Mouse (Mus musculus) kidney, adult 2 months (tissue): Measurements from ENCODE around the gene Kcnc3. TPM values are rescaled to one million over a fixed set of nuclear protein-coding genes. Genes with fewer than 3 reads are reported as not detected.

Experiments
- DNase-seq: peaks from one replicate; pipeline ENCODE4 v3.0.0; 2021
- H3K27ac ChIP-seq: fragments of 200-500 bp; 2 replicates; pipeline ENCODE4 v1.5.1; 2012; ENCODE audit warnings: low read depth, low read length, control low read depth, inconsistent platforms; ENCODE audit not compliant: insufficient read depth
- H3K27me3 ChIP-seq: fragments of 200-500 bp; replicated peaks from 2 replicates; pipeline ENCODE4 v1.6.1; 2012; ENCODE audit warnings: mild to moderate bottlenecking, moderate library complexity, low read length, inconsistent platforms; ENCODE audit not compliant: control insufficient read depth, insufficient read depth
- H3K36me3 ChIP-seq: fragments of 200-500 bp; 2 replicates; pipeline ENCODE4 v1.6.1; 2012; ENCODE audit warnings: mild to moderate bottlenecking, moderate library complexity, low read length, inconsistent platforms; ENCODE audit not compliant: control insufficient read depth, insufficient read depth
- H3K4me1 ChIP-seq: fragments of 200-500 bp; 2 replicates; pipeline ENCODE4 v1.6.1; 2011; ENCODE audit warnings: low read length; ENCODE audit not compliant: control insufficient read depth, insufficient read depth
- H3K4me3 ChIP-seq: fragments of 200-500 bp; 2 replicates; pipeline ENCODE4 v1.5.1; 2011; ENCODE audit warnings: mild to moderate bottlenecking, low read depth, low read length, control low read depth; ENCODE audit not compliant: insufficient read depth
- CTCF ChIP-seq: fragments of 200-500 bp; conservative IDR thresholded peaks from 2 replicates; pipeline ENCODE4 v1.5.1; 2011; ENCODE audit warnings: low read depth, mild to moderate bottlenecking, control low read depth, low read length, moderate library complexity, mixed read lengths; ENCODE audit not compliant: insufficient read depth, insufficient read length
- POLR2A ChIP-seq: fragments of 200-500 bp; IDR thresholded peaks from one replicate; pipeline ENCODE4 v1.6.1; 2011; ENCODE audit warnings: low read depth, low read length, control low read depth
- WGBS: fragments of 180-500 bp; shearing (Covaris S2); methylation state at CpG from one replicate; pipeline ENCODE4 v1.1.7; 2018; 5-methylcytosine and 5-hydroxymethylcytosine counted together
- polyA plus RNA-seq: library from polyadenylated mRNA; depleted of rRNA; stranded (reverse); fragments of >200 nt; gene quantifications from 2 replicates; pipeline ENCODE4 v1.2.3, GENCODE M21; 2012

The Kcnc3 gene
- polyA plus RNA-seq, 1 experiment: 19.1 TPM

DNA sequence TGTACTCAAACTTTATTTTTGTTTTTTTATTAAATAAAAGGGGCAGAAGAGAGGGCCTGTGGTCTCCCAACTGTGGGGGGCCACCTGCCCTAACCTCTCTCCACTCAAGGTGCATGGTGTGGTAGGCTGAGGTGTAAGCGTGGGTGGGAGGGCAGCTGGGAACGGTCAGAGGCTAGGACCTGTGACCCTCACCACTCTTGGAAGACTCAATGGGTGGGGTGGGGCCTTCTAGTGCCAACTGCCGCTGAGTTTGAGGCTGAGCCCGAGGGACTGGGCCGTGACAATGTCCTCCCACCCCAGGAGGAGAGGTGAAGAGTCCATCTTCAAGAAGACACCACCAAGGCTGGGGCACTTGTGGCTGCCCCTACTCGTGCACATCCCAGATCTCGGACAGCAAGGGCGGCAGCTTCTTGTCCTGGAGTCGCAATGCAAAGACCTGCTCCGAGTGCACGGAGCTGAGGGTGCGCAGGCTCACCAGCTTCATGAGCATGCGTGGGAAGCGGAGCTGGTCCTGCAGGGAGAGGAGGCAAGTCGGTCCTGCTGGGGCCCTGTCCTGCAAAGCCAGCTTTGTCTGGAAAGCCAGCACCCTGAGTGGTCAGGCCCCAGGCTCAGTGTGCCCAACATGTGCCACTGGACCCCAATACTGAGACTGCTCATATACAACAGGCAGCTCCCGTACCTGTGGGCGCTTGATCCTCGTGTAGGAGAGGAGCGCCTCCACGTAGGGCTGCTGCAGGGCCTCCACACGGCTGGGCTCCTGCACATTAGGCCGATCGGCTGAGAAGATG, 40.6 kb upstream of the Kcnc3 start:
- WGBS: 92% methylated on average over 23 of the region's 23 CpGs
- no peak overlapping the region for H3K4me3 ChIP-seq
- H3K27me3 ChIP-seq: no peaks in the 10 kb centered on the region
- peaks cover 9% of the 10 kb centered on the region; the same call in 1 of the 2 replicates for H3K4me1 ChIP-seq
- no peak overlapping the region for H3K27ac ChIP-seq
- no peak for DNase-seq
- peaks cover 6% of the 10 kb centered on the region for H3K36me3 ChIP-seq
- TF ChIP-seq POLR2A (no peak), CTCF (no peak)

DNA sequence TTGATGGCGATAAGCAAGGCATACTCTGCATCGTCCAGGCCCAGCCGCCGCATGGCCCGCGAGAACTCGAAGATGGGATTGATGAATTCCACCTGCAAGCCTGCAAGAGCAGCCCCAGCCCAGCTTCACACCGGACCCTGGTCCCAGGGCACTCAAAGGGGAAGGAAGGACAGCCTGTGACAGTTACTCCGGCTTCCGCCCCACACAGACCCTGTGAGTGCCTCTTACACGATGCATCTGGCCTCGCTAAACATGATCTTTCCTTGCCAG, 40.1 kb upstream of the Kcnc3 start:
- H3K27ac ChIP-seq: no peak overlapping the region
- H3K4me1 ChIP-seq: peaks cover 9% of the 10 kb centered on the region; the same call in 1 of the 2 replicates
- H3K27me3 ChIP-seq: no peaks in the 10 kb centered on the region
- peaks cover 6% of the 10 kb centered on the region for H3K36me3 ChIP-seq
- DNase-seq: no peak
- H3K4me3 ChIP-seq: no peak overlapping the region
- 92% methylated on average over 12 of the region's 12 CpGs for WGBS
- TF ChIP-seq CTCF: no peak
- no peak for TF ChIP-seq POLR2A

DNA sequence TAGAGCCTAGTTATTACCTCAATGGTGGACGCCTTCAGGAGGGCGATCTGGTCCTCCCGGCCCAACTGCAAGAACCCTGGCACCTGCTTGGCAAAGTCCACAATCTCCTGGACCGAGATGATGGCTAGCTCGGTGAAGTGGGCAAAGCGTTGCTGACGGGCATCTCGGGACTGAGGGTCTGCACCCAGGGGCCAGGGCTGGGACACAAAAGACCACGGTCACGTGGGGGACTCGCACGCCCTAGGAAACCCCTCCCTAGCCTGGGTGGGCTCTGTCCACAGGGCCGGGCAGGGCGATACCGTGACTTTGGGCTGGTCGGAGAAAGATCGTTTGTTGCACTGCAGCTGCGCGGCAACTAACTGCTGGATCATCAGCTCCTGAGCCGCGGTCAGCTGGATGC, 39.2 kb upstream of the Kcnc3 start:
- H3K4me3 ChIP-seq: no peak overlapping the region
- H3K27me3 ChIP-seq: no peaks in the 10 kb centered on the region
- 92% methylated on average over 21 of the region's 21 CpGs for WGBS
- DNase-seq: no peak
- TF ChIP-seq CTCF: no peak
- TF ChIP-seq POLR2A: no peak
- H3K27ac ChIP-seq: no peak overlapping the region
- H3K36me3 ChIP-seq: peaks cover 6% of the 10 kb centered on the region
- peaks cover 9% of the 10 kb centered on the region; the same call in 1 of the 2 replicates for H3K4me1 ChIP-seq

DNA sequence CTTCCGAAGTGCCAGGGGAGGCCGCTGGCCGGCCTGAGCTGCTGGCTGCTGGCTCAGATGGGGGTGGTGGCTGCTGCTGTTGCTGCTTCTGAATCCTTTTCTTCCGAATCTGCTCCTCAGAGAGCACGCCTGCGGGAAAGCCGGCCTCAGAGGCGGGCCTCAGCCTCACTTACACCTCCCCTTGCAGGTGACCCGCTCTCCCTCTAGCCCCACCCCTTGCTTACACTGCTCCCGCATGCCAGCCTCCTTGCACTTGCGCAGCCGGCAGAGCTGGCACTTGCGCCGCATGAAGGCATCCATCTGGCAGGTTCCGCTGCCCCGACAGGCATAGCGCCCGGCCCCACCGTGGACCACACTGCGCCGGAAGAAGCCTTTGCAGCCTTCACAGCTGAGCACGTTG, 38.7 kb upstream of the Kcnc3 start:
- no peak for DNase-seq
- Histone ChIP-seq H3K27ac (no peak overlapping the region), H3K4me1 (peaks cover 9% of the 10 kb centered on the region; the same call in 1 of the 2 replicates), H3K36me3 (peaks cover 6% of the 10 kb centered on the region), H3K27me3 (no peaks in the 10 kb centered on the region), H3K4me3 (no peak overlapping the region)
- TF ChIP-seq POLR2A (no peak), CTCF (no peak)
- 88% methylated on average over 22 of the region's 22 CpGs for WGBS

DNA sequence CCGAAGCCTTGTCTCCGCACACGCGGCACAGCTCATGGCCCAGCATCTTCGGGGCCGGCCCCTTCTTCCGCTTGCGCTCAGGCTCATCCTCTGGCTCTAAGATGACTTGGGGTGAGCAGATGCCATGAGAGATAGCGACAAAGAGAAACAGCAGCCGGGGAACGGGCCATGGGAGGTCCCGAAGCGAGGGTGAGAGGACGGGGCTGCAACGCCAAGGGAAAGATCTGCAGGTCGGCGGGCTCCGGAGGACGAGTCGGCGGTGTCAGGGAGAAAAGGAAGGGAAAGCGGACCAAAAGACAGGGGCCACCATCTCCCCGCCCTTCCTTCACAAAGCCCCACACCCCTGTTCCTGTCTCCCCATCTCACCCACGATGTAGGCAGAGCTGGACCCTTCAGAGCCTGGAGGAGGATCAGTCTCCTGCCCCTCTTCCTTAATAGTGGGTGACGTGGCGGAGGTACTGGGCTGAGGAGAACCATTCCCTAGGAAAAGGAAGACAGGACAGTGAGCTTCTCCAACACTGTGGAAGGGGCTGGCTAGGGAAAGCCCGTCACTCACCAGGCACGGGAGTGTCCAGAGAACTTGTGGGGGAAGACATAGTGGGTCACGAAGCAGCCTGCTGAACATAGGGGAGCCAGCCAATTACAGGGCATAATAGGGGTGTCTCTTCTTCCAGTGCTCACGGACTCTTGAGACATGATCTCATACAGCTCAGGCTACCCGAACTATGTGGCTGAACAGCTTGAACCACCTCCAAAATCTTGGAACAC, 38.1 kb upstream of the Kcnc3 start:
- Histone ChIP-seq H3K4me1 (peaks cover 9% of the 10 kb centered on the region; the same call in 1 of the 2 replicates), H3K36me3 (peaks cover 6% of the 10 kb centered on the region), H3K27ac (no peak overlapping the region), H3K4me3 (no peak overlapping the region), H3K27me3 (no peaks in the 10 kb centered on the region)
- no peak for TF ChIP-seq CTCF
- DNase-seq: no peak
- 88% methylated on average over 28 of the region's 31 CpGs for WGBS

DNA sequence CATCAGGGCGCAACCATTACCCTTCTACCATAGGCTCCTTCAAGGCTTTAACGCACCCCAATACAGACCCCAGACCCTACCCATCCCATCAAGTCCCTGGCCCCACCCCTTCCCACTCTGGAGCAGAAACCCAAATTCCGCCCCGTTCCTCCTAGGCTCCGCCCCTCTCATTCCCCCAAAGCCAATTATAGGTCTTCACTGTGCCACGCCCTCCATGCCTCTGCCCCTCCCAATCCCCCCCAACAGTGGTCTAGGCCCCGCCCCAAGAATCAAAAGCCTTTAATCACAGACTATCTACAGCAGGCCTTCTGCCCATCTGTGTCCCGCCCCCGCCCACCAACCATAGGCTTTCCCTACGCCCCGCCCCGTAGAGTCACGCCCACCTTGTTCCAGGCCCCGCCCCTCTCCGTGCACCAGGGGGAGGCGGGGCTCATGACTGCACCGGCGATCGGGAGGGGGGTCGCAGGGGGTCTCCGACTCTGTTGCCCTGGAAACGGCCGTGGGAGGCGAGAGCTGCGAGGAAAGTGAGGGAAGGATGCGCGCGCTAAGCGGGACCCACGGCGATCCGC, 37.2 kb upstream of the Kcnc3 start:
- H3K27me3 ChIP-seq: no peaks in the 10 kb centered on the region
- TF ChIP-seq CTCF (no peak), POLR2A (no peak)
- peak; percentile 78 for DNase-seq
- peak overlapping the region; percentile 73 for H3K4me3 ChIP-seq
- H3K4me1 ChIP-seq: peaks cover 9% of the 10 kb centered on the region; the same call in 1 of the 2 replicates
- peak overlapping the region; percentile 86 for H3K27ac ChIP-seq
- 2% methylated on average over 32 of the region's 32 CpGs for WGBS
- peaks cover 6% of the 10 kb centered on the region for H3K36me3 ChIP-seq

DNA sequence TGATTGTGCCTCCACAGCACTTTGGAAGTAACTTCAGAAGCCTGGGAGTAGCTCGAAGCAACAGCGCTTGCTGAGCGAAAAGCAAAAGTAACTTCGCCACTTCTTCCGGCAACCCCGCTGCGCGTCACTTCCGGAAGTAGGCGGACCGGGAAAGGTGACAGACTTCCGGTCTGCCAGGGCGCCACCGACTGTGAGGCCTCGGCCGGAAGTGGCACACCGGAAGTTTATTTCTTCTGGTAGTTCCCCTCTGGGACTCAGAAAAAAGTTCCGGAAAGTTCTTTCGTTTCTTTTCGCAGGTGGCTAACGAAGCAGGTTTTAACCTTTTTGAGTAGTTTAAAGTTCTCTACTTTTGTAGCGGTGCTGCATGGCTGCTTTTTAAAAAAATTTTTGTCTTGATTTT, 36.6 kb upstream of the Kcnc3 start, which contains the start of gene Nr1h2:
Gene Nr1h2, minus strand, starts transcription at position 126 of the 400 bp plus-strand sequence.
- H3K36me3 ChIP-seq: peaks cover 6% of the 10 kb centered on the region
- no peaks in the 10 kb centered on the region for H3K27me3 ChIP-seq
- TF ChIP-seq CTCF: no peak
- no peak for TF ChIP-seq POLR2A
- WGBS: 1% methylated on average over 22 of the region's 22 CpGs
- H3K4me3 ChIP-seq: peak within 1 kb of the TSS; percentile 73
- DNase-seq: peak; percentile 98
- H3K4me1 ChIP-seq: peaks cover 9% of the 10 kb centered on the region; the same call in 1 of the 2 replicates
- peak within 1 kb of the TSS; percentile 86 for H3K27ac ChIP-seq
